Mouse (Mus musculus) ovary, postnatal 10 days (tissue): Measurements from ENCODE around the gene Eif4g1.

ENCODE experiments used
- DNase-seq: peaks from one replicate; pipeline ENCODE4 v3.0.0; 2022; ENCODE audit warnings: low spot score

Gene Eif4g1

GRCm38 (mm10) chr16:20706407-20707055 is 38.4 kb downstream of the Eif4g1 start:
- DNase-seq, result no peak

GRCm38 (mm10) chr16:20708220-20708938 is 40.3 kb downstream of the Eif4g1 start:
- DNase-seq, result no peak

GRCm38 (mm10) chr16:20708939-20709734 is 41.0 kb downstream of the Eif4g1 start:
- DNase-seq, result no peak

GRCm38 (mm10) chr16:20710370-20710769 is 42.3 kb downstream of the Eif4g1 start:
- no peak for DNase-seq

- DNase-seq, result no peak
These were observed 42.7 kb downstream of the Eif4g1 start for GRCm38 (mm10) chr16:20710810-20711209.

GRCm38 (mm10) chr16:20712190-20712589 is 44.1 kb downstream of the Eif4g1 start:
- DNase-seq, result no peak

DNA sequence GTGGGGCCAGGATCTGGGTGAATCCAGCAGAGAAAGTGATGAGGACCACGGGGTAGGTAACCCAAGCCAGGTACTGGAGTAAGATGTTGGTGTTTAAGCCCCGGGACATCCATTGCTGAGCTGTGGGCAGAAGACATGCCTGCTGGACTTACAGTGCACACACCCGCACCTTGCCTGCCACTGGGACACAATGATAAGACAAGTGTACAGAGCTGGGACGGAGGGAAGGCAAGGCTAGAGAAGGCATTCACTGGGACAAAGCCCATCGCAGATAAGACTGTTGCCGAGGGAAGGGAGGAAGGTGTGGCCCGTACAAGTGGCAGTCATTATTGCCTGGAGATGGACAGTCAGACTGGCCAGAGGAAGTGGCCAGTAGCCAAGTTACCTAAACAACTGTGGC is 44.8 kb downstream of the Eif4g1 start:
- DNase-seq, result no peak

GRCm38 (mm10) chr16:20714307-20715080 is 46.4 kb downstream of the Eif4g1 start:
- DNase-seq, result no peak

DNA sequence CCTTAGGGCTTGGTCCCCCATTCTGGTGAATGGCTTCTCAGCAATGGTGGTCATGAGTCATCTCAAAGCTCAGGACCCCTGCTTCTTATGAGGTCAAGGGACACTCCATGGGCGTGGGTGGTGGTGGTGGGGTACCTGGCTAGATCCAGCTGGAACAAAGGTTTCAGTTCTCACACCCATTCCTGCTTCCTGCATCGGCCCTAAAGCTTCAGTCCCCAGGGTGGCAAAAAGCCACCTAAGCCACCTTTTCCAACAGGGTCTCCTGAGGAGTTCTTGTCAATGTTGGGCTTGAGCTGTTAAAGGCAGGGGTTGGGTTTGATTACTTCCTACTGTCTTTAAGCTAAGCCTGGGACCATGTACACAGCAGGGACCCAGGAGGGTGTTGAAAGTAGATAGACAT is 47.0 kb downstream of the Eif4g1 start:
- no peak for DNase-seq

- no peak for DNase-seq
These were observed 47.5 kb downstream of the Eif4g1 start for GRCm38 (mm10) chr16:20715566-20715965.

- peak; percentile 70 for DNase-seq
These were observed 48.1 kb downstream of the Eif4g1 start for GRCm38 (mm10) chr16:20715976-20716840.

- DNase-seq, result no peak
These were observed 48.7 kb downstream of the Eif4g1 start for GRCm38 (mm10) chr16:20716841-20717180.

GRCm38 (mm10) chr16:20717181-20717977 is 49.3 kb downstream of the Eif4g1 start, which contains the start of the genes Polr2h and Clcn2:
TSS of gene Polr2h (plus strand) at chr16:20717665.
TSS of gene Clcn2 (minus strand) at chr16:20717746.
- DNase-seq, result peak; percentile 94

DNA sequence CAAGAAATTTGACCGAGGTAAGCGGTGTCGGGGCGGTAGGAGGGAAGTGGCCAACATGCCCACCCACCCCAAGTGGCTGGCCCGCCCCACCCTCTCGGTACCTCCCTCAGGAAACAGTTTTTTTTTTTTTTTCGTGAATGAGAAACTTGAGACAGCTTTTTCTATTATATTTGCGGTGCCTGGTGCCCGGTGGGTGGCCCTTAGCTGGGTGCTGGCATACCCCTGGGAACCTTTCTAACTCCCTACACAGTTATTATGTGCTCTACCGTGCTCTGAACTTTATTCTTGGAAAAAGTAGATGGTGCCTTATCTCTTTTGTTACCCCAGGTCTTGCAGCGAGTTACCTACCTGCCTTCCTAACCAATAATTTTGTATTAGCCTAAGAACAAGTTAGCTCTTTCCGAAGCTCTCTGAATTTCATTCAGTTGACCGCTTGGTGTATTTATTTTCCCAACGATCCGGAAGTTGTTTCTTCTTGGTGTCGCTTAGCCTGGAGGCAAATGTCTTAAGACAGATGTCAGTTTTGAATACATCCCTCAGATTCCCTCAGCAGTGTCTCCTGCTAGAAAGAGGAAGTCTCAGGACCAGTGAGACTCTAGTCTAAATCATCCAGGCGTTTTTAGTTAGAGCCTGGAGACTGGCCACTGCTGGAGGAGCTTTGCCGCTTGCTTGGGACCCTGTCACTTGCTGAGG is 50.0 kb downstream of the Eif4g1 start:
- no peak for DNase-seq

- no peak for DNase-seq
These were observed 53.7 kb downstream of the Eif4g1 start for GRCm38 (mm10) chr16:20721808-20722207.

GRCm38 (mm10) chr16:20722736-20723135 is 54.6 kb downstream of the Eif4g1 start:
- no peak for DNase-seq

- no peak for DNase-seq
These were observed 55.1 kb downstream of the Eif4g1 start for GRCm38 (mm10) chr16:20723247-20723646.

DNA sequence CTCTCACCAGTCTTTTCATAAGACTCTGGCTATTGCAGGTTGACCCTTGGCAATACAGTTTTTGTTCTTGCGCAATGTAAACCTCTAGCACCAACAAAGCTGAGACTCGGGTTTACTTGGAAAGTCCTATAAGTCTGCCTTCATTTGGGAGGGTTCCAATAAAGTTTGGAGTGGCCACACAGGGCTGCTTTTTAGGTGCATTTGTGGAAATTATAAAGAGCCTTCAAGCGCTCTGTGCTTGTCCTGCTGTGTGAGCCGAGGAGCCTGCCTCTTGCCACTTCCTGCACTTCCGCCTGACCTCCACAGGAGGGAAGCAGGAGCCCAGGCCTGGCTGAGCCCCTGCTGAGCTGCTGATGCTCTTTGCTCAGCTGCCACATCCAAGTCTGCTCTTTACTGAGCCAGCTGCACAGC is 56.2 kb downstream of the Eif4g1 start:
- no peak for DNase-seq

GRCm38 (mm10) chr16:20725321-20725720 is 57.2 kb downstream of the Eif4g1 start:
- no peak for DNase-seq

DNA sequence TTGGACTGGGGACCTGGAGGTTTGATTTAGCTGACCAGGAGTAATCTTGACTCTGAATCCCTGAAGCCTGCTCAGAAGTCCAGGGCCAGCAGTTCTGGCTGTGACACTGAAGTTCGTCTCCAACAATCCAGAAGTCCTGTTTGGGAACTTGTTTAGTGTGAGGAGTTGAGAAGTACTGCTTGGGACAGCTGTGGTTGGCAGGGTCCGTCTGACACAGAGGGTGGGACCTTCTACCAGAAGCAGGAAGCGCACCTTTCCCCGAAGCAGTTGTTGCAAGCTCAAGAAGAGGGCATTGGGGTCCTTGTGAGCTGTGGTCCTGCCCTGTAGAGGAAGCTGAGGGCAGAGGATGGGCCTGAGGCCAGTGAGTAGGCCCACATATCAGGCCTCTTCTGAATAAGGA is 57.6 kb downstream of the Eif4g1 start:
- no peak for DNase-seq
